Mouse (Mus musculus) left cerebral cortex, postnatal 4 days (tissue): ENCODE measurements around the gene Cbfa2t3. TPM values are rescaled to one million over a fixed set of nuclear protein-coding genes. Genes with fewer than 3 reads are reported as not detected.

Source experiments
- DNase-seq: peaks from one replicate; pipeline ENCODE4 v3.0.0-alpha.2; 2022
- intact Hi-C: fragments of 180-260 bp; cut with DNase I; formaldehyde crosslinking; loops from one replicate; pipeline ENCODE4 v1.15.1; 2025
- total RNA-seq, 2 experiments: library from RNA; stranded (reverse); gene quantifications; 2 replicates each; pipeline ENCODE4 v1.2.3; 2021

Cbfa2t3 gene
- total RNA-seq, 2 experiments from 2014 or later: 20.7 to 20.8 TPM

GRCm38 (mm10) chr8:122692152-122692551, 6.8 kb downstream of the Cbfa2t3 start:
- DNase-seq: no peak
- intact Hi-C loops: no loop called here

GRCm38 (mm10) chr8:122691018-122691417, 7.9 kb downstream of the Cbfa2t3 start:
- DNase-seq: peak; percentile 80
- intact Hi-C loops: no loop called here

- DNase-seq: no peak
- intact Hi-C loops: no loop called here
Observed at GRCm38 (mm10) chr8:122689315-122689714, 9.6 kb downstream of the Cbfa2t3 start.

GRCm38 (mm10) chr8:122686879-122687278, 12.0 kb downstream of the Cbfa2t3 start:
- DNase-seq: no peak
- intact Hi-C loops: no loop called here

GRCm38 (mm10) chr8:122685097-122685861, 13.6 kb downstream of the Cbfa2t3 start:
- DNase-seq: no peak
- intact Hi-C loops: no loop called here

- DNase-seq: no peak
- intact Hi-C loops: no loop called here
Observed at GRCm38 (mm10) chr8:122682820-122683219, 16.1 kb downstream of the Cbfa2t3 start.

- no peak for DNase-seq
- intact Hi-C loops: no loop called here
Observed at GRCm38 (mm10) chr8:122680171-122680570, 18.7 kb downstream of the Cbfa2t3 start.

DNA sequence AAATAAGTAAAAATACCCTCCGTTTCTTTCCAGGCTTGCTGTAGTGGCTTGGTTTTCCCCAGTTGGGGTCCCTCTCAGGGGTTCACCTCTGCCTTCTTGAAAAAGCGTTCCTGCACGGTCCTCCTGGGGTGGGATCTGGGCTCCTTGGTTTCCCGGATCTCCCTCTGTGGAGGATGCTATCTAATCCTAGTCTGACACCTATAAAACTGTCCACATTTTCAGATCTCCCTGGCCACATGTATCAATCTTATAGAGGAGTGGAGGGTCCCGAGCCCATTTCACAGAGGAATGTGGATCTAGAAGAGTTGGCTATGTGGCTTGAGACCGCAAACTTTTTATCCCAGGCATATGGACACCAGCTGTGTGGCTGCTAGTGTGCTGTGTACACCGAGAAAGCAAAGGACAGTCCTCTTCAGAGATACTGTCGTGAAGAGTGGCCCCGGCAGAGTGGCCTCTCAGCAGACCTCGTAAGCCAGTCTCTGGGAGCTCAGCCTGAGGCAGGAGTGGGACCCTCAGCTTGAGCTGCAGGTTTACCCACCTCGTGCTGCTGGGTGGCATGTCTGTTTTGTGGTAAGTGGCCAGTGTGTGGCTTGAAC, 19.5 kb downstream of the Cbfa2t3 start:
- DNase-seq: no peak
- intact Hi-C loops: loop anchor here (10.0 kb wide), 1 partner anchor 145 kb away; no protein-coding TSS in a partner anchor

DNA sequence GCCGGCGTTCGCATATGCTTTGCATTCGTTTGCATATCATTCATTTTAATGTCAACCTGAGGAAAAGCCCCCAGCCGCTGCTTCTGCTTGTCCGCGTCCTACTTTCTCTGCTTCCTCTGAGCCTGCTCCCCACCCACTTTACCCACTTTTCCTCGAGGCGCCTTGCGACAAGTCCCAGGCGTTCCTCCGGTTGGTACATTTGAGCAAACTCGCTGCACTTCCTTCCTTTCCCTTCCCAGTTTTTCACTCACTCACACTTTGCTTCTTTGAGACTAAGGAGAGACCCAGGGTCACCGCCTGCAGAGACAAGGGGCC, 20.1 kb downstream of the Cbfa2t3 start:
- intact Hi-C loops: loop anchor here (10.0 kb wide), 1 partner anchor 146 kb away; no protein-coding TSS in a partner anchor

GRCm38 (mm10) chr8:122678061-122678895, 20.6 kb downstream of the Cbfa2t3 start:
- intact Hi-C loops: loop anchor here (10.0 kb wide), 1 partner anchor 147 kb away; no protein-coding TSS in a partner anchor
- peak; percentile 86 for DNase-seq

More for the DNA sequence above, 20.1 kb downstream of the Cbfa2t3 start:
- DNase-seq: no peak

DNA sequence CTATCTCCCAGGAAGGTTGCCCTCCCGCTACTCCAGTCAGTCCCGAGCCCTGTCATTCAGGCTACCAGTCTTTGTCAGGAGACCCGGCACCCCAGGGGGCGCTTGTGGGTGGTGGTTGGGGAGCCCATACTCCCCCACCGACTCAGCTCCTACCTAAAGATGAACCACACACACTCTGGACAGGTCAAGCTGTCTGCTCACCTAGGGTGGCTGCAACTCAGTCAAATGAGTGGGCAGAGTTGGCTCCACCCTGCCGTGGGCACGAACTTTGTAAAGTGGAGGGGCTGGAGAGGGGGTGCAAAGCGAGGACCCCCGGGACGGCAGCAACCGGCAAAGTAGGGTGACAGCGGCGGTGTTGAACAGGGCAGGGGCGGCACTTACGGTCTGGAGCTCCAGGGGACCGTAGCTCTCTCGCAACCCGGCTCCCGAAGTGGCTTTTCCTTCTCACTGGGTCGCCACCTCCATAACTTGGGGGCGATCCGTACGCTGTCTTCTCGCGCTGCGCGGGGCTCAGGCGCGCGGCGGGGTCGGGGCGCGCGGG, 21.4 kb downstream of the Cbfa2t3 start:
- intact Hi-C loops: loop anchor here (10.0 kb wide), 1 partner anchor 147 kb away; no protein-coding TSS in a partner anchor
- peak; percentile 38 for DNase-seq

- intact Hi-C loops: loop anchor here (10.0 kb wide), 1 partner anchor 148 kb away; no protein-coding TSS in a partner anchor
- peak; percentile 96 for DNase-seq
Observed at GRCm38 (mm10) chr8:122676621-122677480, 22.1 kb downstream of the Cbfa2t3 start.

DNA sequence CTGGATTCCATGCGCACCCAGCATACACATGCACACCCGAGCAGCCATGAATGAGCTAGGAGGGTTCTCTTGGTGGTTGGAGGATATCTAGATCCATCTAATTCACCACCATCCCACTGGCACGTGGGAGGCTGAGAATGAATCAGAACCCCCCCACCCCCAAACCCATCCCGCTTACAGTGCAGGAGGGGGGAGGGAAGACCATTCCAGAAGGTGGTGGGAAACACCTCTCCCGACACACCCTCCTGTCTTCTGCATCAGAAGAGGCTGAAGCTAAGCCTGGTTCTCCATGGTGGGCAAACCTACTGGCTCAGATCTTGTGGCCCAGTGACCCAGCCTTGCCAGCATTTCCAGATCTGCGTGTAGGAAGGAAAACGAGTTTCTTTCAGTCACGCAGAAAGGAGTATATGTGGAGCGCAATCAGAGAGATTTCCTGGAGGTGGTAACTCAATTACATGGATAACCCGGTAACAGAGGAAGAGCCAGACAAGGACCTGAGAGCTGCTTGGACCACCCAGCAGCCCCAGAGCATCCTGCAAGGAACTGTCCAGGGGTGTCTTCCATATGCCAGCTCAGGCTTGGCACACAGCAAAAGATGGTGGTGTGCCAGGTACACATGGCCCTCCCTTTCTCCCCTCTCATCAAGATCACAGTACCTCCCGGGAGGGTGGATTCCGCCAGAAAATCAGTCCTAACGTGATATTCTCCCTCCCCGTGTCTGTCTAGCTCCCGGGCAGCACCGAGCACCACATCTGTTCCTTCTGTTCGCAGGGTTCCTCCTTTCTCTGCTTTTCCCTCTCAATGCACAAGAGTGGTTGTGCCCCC, 23.1 kb downstream of the Cbfa2t3 start:
- intact Hi-C loops: loop anchor here (10.0 kb wide), 1 partner anchor 149 kb away; no protein-coding TSS in a partner anchor
- peak; percentile 80 for DNase-seq

- DNase-seq: no peak
- intact Hi-C loops: loop anchor here (10.0 kb wide), 1 partner anchor 150 kb away; no protein-coding TSS in a partner anchor
Observed at GRCm38 (mm10) chr8:122674999-122675398, 23.9 kb downstream of the Cbfa2t3 start.

DNA sequence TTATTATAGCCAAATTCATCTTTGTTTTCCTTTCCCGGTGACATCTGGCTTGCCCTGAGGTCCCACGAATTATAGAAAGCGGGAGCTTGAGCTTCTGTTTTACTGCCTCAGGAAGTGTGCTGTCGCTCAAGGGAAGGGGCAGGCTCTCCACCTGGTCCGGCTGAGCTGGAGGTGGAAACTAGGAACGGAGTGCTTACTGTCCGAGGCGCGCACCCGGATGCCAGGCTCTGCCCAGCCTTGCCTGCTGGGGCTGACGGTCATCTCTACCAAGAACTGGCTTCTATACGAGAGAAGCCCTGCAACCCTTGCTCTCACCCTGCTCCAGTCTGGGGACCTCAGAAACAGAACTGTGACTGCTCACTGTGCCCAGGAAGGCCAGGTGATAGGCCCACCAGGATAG, 24.9 kb downstream of the Cbfa2t3 start:
- DNase-seq: no peak
- intact Hi-C loops: loop anchor here (10.0 kb wide), 1 partner anchor 151 kb away; no protein-coding TSS in a partner anchor

DNA sequence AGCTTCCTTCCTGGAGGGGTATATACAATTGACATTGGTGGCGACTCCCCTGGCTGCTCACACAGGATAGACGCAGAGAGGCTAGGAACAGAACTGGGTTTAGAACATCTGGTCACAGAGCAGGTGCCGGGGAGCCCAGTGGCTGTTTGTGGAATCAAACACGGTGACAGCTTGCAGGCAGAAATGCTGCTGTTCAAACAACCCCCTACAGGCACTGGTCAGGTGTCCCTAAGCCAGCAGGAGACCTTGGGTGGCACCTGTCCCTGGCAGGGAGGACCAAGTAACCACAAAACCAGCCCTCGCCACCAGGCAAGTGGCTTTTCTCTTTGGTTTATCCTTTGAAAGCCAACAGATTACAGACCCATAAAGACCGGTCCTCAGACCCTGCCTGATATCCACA, 27.0 kb downstream of the Cbfa2t3 start:
- intact Hi-C loops: loop anchor here (10.0 kb wide), 1 partner anchor 153 kb away; no protein-coding TSS in a partner anchor
- DNase-seq: no peak

DNA sequence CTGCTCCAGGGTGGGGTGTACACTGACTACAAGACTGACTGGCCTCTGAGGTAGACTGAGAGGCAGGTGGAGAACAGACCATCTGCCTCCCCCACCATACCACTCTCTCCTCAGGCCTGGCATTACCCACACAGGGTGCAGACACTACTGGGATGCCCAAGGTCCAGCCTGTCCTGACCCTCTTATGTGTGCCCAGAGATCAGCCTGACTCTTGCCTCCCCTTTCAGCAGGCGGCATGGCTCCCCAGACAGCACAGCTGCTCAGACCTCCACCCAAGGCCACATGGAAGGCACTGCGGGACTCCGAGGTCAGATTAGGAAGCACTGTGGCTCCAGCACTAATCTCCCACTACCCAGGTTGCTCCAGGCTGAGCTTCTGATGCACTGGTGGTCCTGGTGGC, 28.2 kb downstream of the Cbfa2t3 start:
- intact Hi-C loops: loop anchor here (10.0 kb wide), 1 partner anchor 154 kb away; no protein-coding TSS in a partner anchor
- DNase-seq: no peak

- intact Hi-C loops: loop anchor here (10.0 kb wide), 1 partner anchor 155 kb away; no protein-coding TSS in a partner anchor
- DNase-seq: no peak
Observed at GRCm38 (mm10) chr8:122670001-122670400, 28.9 kb downstream of the Cbfa2t3 start.

DNA sequence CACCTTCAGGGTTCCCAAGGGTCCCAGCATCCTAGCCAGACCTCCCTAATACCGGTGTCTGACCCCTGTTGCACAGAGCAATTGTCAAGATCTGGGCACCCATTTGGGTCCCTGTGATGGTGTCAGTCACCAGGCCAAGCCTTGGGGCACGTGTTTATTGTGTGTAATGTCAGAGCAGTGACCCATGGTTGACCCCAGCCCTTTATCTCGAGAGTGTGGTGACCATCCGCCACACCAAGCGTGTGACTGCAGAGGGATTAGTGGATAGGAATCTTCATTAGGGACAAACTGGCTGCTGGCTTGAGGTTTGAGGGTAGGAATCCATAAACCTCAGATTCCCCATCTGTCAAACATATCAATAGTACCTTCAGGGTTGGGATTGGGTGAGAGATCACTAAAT, 29.5 kb downstream of the Cbfa2t3 start:
- DNase-seq: no peak
- intact Hi-C loops: no loop called here
